ENCODE assay signal across 38 mouse cellular contexts in genomic region chr4:133527788-133528187, GRCm38 (mm10). TPM values are rescaled to one million over a fixed set of nuclear protein-coding genes. Genes with fewer than 3 reads are reported as not detected.
DNase-seq lines count a peak whose midpoint lies in the region; ATAC-seq lines count a peak whose summit lies in the region.
"Had no signal": no experiment of that assay in that cellular context is flagged by ENCODE, and none has a peak within 500 bp of the region (broad histone marks: within the 10 kb centered on the region; RNA-seq: fewer than 3 reads in every experiment).

No protein-coding gene starts in this region.

- WGBS in heart, embryonic 12.5 days = 64% methylated on average over 16 of the region's 16 CpGs
- WGBS in midbrain, embryonic 10.5 days = 74% methylated on average over 16 of the region's 16 CpGs
- WGBS in midbrain, embryonic 14.5 days = 77% methylated on average over 16 of the region's 16 CpGs
- 64% methylated on average over 16 of the region's 16 CpGs for WGBS in intestine, embryonic 15.5 days
- 62% methylated on average over 16 of the region's 16 CpGs for WGBS in stomach, embryonic 16.5 days

- 0 out of 2 replicates have a peak, but pooled peaks cover 5% of the 10 kb centered on the region for H3K4me1 ChIP-seq in heart, embryonic 12.5 days (replicated peaks)
- 0 out of 2 replicates have a peak, but pooled peaks cover 2% of the 10 kb centered on the region for H3K4me1 ChIP-seq in midbrain, embryonic 10.5 days
- no peaks in the 10 kb centered on the region for H3K4me1 ChIP-seq in midbrain, embryonic 14.5 days (ENCODE audit: control insufficient read depth, insufficient read depth, low read length)
- H3K4me1 ChIP-seq in intestine, embryonic 15.5 days (replicated peaks) = 0 out of 2 replicates have a peak, but pooled peaks cover 7% of the 10 kb centered on the region
- H3K4me1 ChIP-seq in stomach, embryonic 16.5 days (ENCODE audit: control insufficient read depth, insufficient read depth, low read length) = peaks cover 4% of the 10 kb centered on the region; the same call in 1 of the 2 replicates
- H3K4me1 ChIP-seq: embryonic facial prominence, embryonic 10.5 days; embryonic facial prominence, embryonic 13.5 days; forebrain, embryonic 13.5 days; heart, embryonic 15.5 days; hindbrain, embryonic 12.5 days; hindbrain, embryonic 15.5 days had no signal

- H3K27ac ChIP-seq in heart, embryonic 12.5 days (ENCODE audit: poor library complexity, severe bottlenecking) = no peak overlapping the region
- H3K27ac ChIP-seq in midbrain, embryonic 10.5 days (replicated peaks) = 0 out of 2 replicates have a peak overlapping the region, but pooled peaks have one; percentile 1
- no peak overlapping the region for H3K27ac ChIP-seq in midbrain, embryonic 14.5 days (replicated peaks; ENCODE audit: low read depth, low read length)
- 0 out of 2 replicates have a peak overlapping the region, but pooled peaks have one; percentile 17 for H3K27ac ChIP-seq in intestine, embryonic 15.5 days
- no peak overlapping the region for H3K27ac ChIP-seq in stomach, embryonic 16.5 days (ENCODE audit: low read length)
- H3K27ac ChIP-seq: embryonic facial prominence, embryonic 10.5 days; embryonic facial prominence, embryonic 13.5 days; forebrain, embryonic 13.5 days; gastrocnemius, adult 2 months; heart, embryonic 15.5 days; hindbrain, embryonic 12.5 days; hindbrain, embryonic 15.5 days had no signal

- H3K36me3 ChIP-seq in heart, embryonic 12.5 days = peaks cover 49% of the 10 kb centered on the region
- H3K36me3 ChIP-seq in midbrain, embryonic 10.5 days = peaks cover 63% of the 10 kb centered on the region
- H3K36me3 ChIP-seq in midbrain, embryonic 14.5 days (ENCODE audit: control insufficient read depth, insufficient read depth, low read length) = peaks cover 45% of the 10 kb centered on the region
- H3K36me3 ChIP-seq in intestine, embryonic 15.5 days = peaks cover 22% of the 10 kb centered on the region
- H3K36me3 ChIP-seq in stomach, embryonic 16.5 days (ENCODE audit: control insufficient read depth, insufficient read depth, low read length) = peaks cover 13% of the 10 kb centered on the region

- intact Hi-C loops in heart, postnatal 36 days (cut with DNase I) = no loop called here

- H3K27me3 ChIP-seq in heart, embryonic 12.5 days (replicated peaks) = no peaks in the 10 kb centered on the region
- H3K27me3 ChIP-seq in midbrain, embryonic 10.5 days (ENCODE audit: low read depth, poor library complexity, severe bottlenecking) = no peaks in the 10 kb centered on the region
- no peaks in the 10 kb centered on the region for H3K27me3 ChIP-seq in midbrain, embryonic 14.5 days (ENCODE audit: control insufficient read depth, insufficient read depth, low read length)
- H3K27me3 ChIP-seq in intestine, embryonic 15.5 days (replicated peaks) = no peaks in the 10 kb centered on the region
- H3K27me3 ChIP-seq in stomach, embryonic 16.5 days (ENCODE audit: control insufficient read depth, insufficient read depth, low read length) = no peaks in the 10 kb centered on the region
- H3K27me3 ChIP-seq: CH12.LX; embryonic facial prominence, embryonic 13.5 days; forebrain, embryonic 13.5 days; heart, embryonic 15.5 days; hindbrain, embryonic 12.5 days; hindbrain, embryonic 15.5 days had no signal

- DNase-seq in heart, postnatal 36 days = no peak
- no peak for DNase-seq in midbrain, embryonic 10.5 days (ENCODE audit: low spot score)
- DNase-seq in midbrain, embryonic 14.5 days = no peak
- DNase-seq in testis, postnatal 10 days (ENCODE audit: low spot score) = no peak
- no peak for DNase-seq in left cerebral cortex, adult 18-20 months (ENCODE audit: low spot score in 2 of 2)
- DNase-seq: adrenal gland, adult 8-10 months; adrenal gland, postnatal 25 days; B cell, adult 2 months; cerebellum, adult 11-12 months; cerebellum, adult 8-10 months; cerebellum, postnatal 10 days; cerebellum, postnatal 36 days; embryo, embryonic 11 days; gastrocnemius, adult 2 months; gastrocnemius, postnatal 14 days; heart, adult 11 months; heart, postnatal 10 days; heart, postnatal 4 days had no signal

- no peak overlapping the region for H3K4me3 ChIP-seq in heart, embryonic 12.5 days
- H3K4me3 ChIP-seq in midbrain, embryonic 10.5 days = no peak overlapping the region
- no peak overlapping the region for H3K4me3 ChIP-seq in midbrain, embryonic 14.5 days (replicated peaks; ENCODE audit: low read depth, low read length)
- no peak overlapping the region; the same call in 1 of the 2 replicates for H3K4me3 ChIP-seq in intestine, embryonic 15.5 days (replicated peaks)
- H3K4me3 ChIP-seq in stomach, embryonic 16.5 days (replicated peaks; ENCODE audit: low read length) = no peak overlapping the region
- H3K4me3 ChIP-seq: embryonic facial prominence, embryonic 10.5 days; embryonic facial prominence, embryonic 13.5 days; erythroblast, embryonic 14.5 days; forebrain, embryonic 13.5 days; gastrocnemius, adult 2 months; heart, embryonic 15.5 days; hindbrain, embryonic 12.5 days; hindbrain, embryonic 15.5 days had no signal

- H3K4me2 ChIP-seq in heart, embryonic 12.5 days = no peak overlapping the region
- no peak overlapping the region for H3K4me2 ChIP-seq in midbrain, embryonic 14.5 days (ENCODE audit: low read length)
- peak overlapping the region; percentile 40 for H3K4me2 ChIP-seq in intestine, embryonic 15.5 days (replicated peaks)
- no peak overlapping the region for H3K4me2 ChIP-seq in stomach, embryonic 16.5 days (ENCODE audit: low read depth, low read length)
- H3K4me2 ChIP-seq: embryonic facial prominence, embryonic 13.5 days; forebrain, embryonic 13.5 days; heart, embryonic 11.5 days; heart, embryonic 15.5 days; hindbrain, embryonic 12.5 days; hindbrain, embryonic 15.5 days had no signal

- 0 out of 2 replicates have a peak overlapping the region, but pooled peaks have one; percentile 5 for H3K9ac ChIP-seq in heart, embryonic 12.5 days
- no peak overlapping the region for H3K9ac ChIP-seq in midbrain, embryonic 14.5 days (replicated peaks; ENCODE audit: low read length)
- no peak overlapping the region for H3K9ac ChIP-seq in intestine, embryonic 15.5 days
- H3K9ac ChIP-seq in stomach, embryonic 16.5 days (ENCODE audit: low read length) = no peak overlapping the region
- H3K9ac ChIP-seq: embryonic facial prominence, embryonic 13.5 days; forebrain, embryonic 13.5 days; heart, embryonic 15.5 days; hindbrain, embryonic 12.5 days; hindbrain, embryonic 15.5 days had no signal

- no peaks in the 10 kb centered on the region; the same call in 1 of the 2 replicates for H3K9me3 ChIP-seq in heart, embryonic 12.5 days (replicated peaks)
- no peaks in the 10 kb centered on the region for H3K9me3 ChIP-seq in midbrain, embryonic 10.5 days (replicated peaks)
- H3K9me3 ChIP-seq in midbrain, embryonic 14.5 days (ENCODE audit: control insufficient read depth, low read length) = no peaks in the 10 kb centered on the region
- H3K9me3 ChIP-seq in intestine, embryonic 15.5 days = no peaks in the 10 kb centered on the region
- no peaks in the 10 kb centered on the region for H3K9me3 ChIP-seq in stomach, embryonic 16.5 days (replicated peaks; ENCODE audit: control insufficient read depth, low read length)
- H3K9me3 ChIP-seq: embryonic facial prominence, embryonic 13.5 days; forebrain, embryonic 13.5 days; heart, embryonic 15.5 days; hindbrain, embryonic 12.5 days; hindbrain, embryonic 15.5 days had no signal

- ATAC-seq in heart, embryonic 12.5 days (ENCODE audit: insufficient number of reproducible peaks, low FRiP score) = no peak
- no peak for ATAC-seq in midbrain, embryonic 14.5 days (ENCODE audit: low FRiP score, low TSS enrichment)
- peak; percentile 81 for ATAC-seq in intestine, embryonic 15.5 days
- peak; percentile 33; the same call in 1 of the 2 replicates for ATAC-seq in stomach, embryonic 16.5 days (ENCODE audit: insufficient read depth, low FRiP score)
- ATAC-seq: activated CD4-positive, CD25-positive, alpha-beta regulatory T cell, adult 4 months; forebrain, embryonic 13.5 days; forebrain, embryonic 16.5 days had no signal

RNA-seq across cellular contexts. Expression of gene Kdf1, which starts 9.0 kb away (rescaled TPM):
- 0.42 and 0.78 TPM in 2 replicates for polyA plus RNA-seq in heart, embryonic 12.5 days (2016; fragmentation: Nextera tagmentation; extraction: Ambion mirVana)
- not detected for total RNA-seq in heart, postnatal 36 days (2021)
- 0.87 and 1.3 TPM in 2 replicates for polyA plus RNA-seq in midbrain, embryonic 10.5 days (2016; fragmentation: Nextera tagmentation; extraction: Ambion mirVana)
- 0.19 and 0.37 TPM in 2 replicates for polyA plus RNA-seq in midbrain, embryonic 14.5 days (2014; fragmentation: Nextera tagmentation; extraction: Ambion mirVana)
- polyA plus RNA-seq in intestine, embryonic 15.5 days (2015; fragmentation: Nextera tagmentation; extraction: Ambion mirVana) = 40.5 and 45.1 TPM in 2 replicates
- 33.7 and 39.0 TPM in 2 replicates for polyA plus RNA-seq in stomach, embryonic 16.5 days (2015; fragmentation: Nextera tagmentation; extraction: Ambion mirVana)
- under 1 TPM; 0.42 to 0.54 TPM for total RNA-seq in left cerebral cortex, adult 18-20 months (2021)
- total RNA-seq: CH12.LX; gastrocnemius, adult 2 months; gastrocnemius, postnatal 14 days; gastrocnemius, postnatal 4 days; heart, adult 8-10 months; heart, postnatal 10 days; heart, postnatal 4 days had no signal
- polyA plus RNA-seq: activated CD4-positive, CD25-positive, alpha-beta regulatory T cell, adult 4 months; erythroblast, embryonic 14.5 days had no signal

RNA-seq across cellular contexts. Expression of gene Nudc, which starts 18.0 kb away (rescaled TPM):
- 261 and 273 TPM in 2 replicates for polyA plus RNA-seq in heart, embryonic 12.5 days (2016; fragmentation: Nextera tagmentation; extraction: Ambion mirVana)
- 10 to 100 TPM; 68.6 to 76.2 TPM for total RNA-seq in heart, postnatal 36 days (2021)
- polyA plus RNA-seq in midbrain, embryonic 10.5 days (2016; fragmentation: Nextera tagmentation; extraction: Ambion mirVana) = 450 and 503 TPM in 2 replicates
- polyA plus RNA-seq in midbrain, embryonic 14.5 days (2014; fragmentation: Nextera tagmentation; extraction: Ambion mirVana) = 162 and 163 TPM in 2 replicates
- 280 and 288 TPM in 2 replicates for polyA plus RNA-seq in intestine, embryonic 15.5 days (2015; fragmentation: Nextera tagmentation; extraction: Ambion mirVana)
- polyA plus RNA-seq in stomach, embryonic 16.5 days (2015; fragmentation: Nextera tagmentation; extraction: Ambion mirVana) = 194 and 218 TPM in 2 replicates
- total RNA-seq in left cerebral cortex, adult 18-20 months (2021) = 100 to 1,000 TPM; 148 to 156 TPM

RNA-seq across cellular contexts. Expression of gene Nr0b2, which starts 25.4 kb away (rescaled TPM):
- polyA plus RNA-seq in heart, embryonic 12.5 days (2016; fragmentation: Nextera tagmentation; extraction: Ambion mirVana) = 9.9 and 10.5 TPM in 2 replicates
- 10 to 100 TPM; 14.2 to 15.3 TPM for total RNA-seq in heart, postnatal 36 days (2021)
- 0.17 TPM in 1 of 2 replicates, not detected in the other for polyA plus RNA-seq in midbrain, embryonic 10.5 days (2016; fragmentation: Nextera tagmentation; extraction: Ambion mirVana)
- polyA plus RNA-seq in midbrain, embryonic 14.5 days (2014; fragmentation: Nextera tagmentation; extraction: Ambion mirVana) = not detected in 2 replicates
- 7.5 and 8.1 TPM in 2 replicates for polyA plus RNA-seq in intestine, embryonic 15.5 days (2015; fragmentation: Nextera tagmentation; extraction: Ambion mirVana)
- polyA plus RNA-seq in stomach, embryonic 16.5 days (2015; fragmentation: Nextera tagmentation; extraction: Ambion mirVana) = 6.6 and 7.2 TPM in 2 replicates
- total RNA-seq in left cerebral cortex, adult 18-20 months (2021) = not detected
- total RNA-seq: CH12.LX; gastrocnemius, adult 2 months; gastrocnemius, postnatal 14 days; gastrocnemius, postnatal 4 days; MEL had no signal
- polyA plus RNA-seq: activated CD4-positive, CD25-positive, alpha-beta regulatory T cell, adult 4 months; brain, embryonic 14.5 days; cortical plate, adult 2 months; embryonic facial prominence, embryonic 13.5 days; erythroblast, embryonic 14.5 days; forebrain, embryonic 13.5 days; forebrain, embryonic 16.5 days; frontal cortex, adult 2 months; hindbrain, embryonic 12.5 days; hindbrain, embryonic 15.5 days had no signal

RNA-seq across cellular contexts. Expression of gene Trnp1, which starts 29.4 kb away (rescaled TPM):
- 1.2 TPM in 2 replicates for polyA plus RNA-seq in heart, embryonic 12.5 days (2016; fragmentation: Nextera tagmentation; extraction: Ambion mirVana)
- total RNA-seq in heart, postnatal 36 days (2021) = 1 to 10 TPM; 1.7 to 2.0 TPM
- polyA plus RNA-seq in midbrain, embryonic 10.5 days (2016; fragmentation: Nextera tagmentation; extraction: Ambion mirVana) = 0.68 and 1.0 TPM in 2 replicates
- polyA plus RNA-seq in midbrain, embryonic 14.5 days (2014; fragmentation: Nextera tagmentation; extraction: Ambion mirVana) = 5.5 and 7.8 TPM in 2 replicates
- polyA plus RNA-seq in intestine, embryonic 15.5 days (2015; fragmentation: Nextera tagmentation; extraction: Ambion mirVana) = 1.6 and 1.7 TPM in 2 replicates
- 0.50 and 0.75 TPM in 2 replicates for polyA plus RNA-seq in stomach, embryonic 16.5 days (2015; fragmentation: Nextera tagmentation; extraction: Ambion mirVana)
- total RNA-seq in left cerebral cortex, adult 18-20 months (2021) = 100 to 1,000 TPM; 164 to 182 TPM
- total RNA-seq: CH12.LX had no signal
- polyA plus RNA-seq: activated CD4-positive, CD25-positive, alpha-beta regulatory T cell, adult 4 months; erythroblast, embryonic 14.5 days had no signal

RNA-seq across cellular contexts. Expression of gene Gpatch3, which starts 46.8 kb away (rescaled TPM):
- polyA plus RNA-seq in heart, embryonic 12.5 days (2016; fragmentation: Nextera tagmentation; extraction: Ambion mirVana) = 6.0 and 6.9 TPM in 2 replicates
- 1 to 10 TPM; 3.3 to 5.5 TPM for total RNA-seq in heart, postnatal 36 days (2021)
- polyA plus RNA-seq in midbrain, embryonic 10.5 days (2016; fragmentation: Nextera tagmentation; extraction: Ambion mirVana) = 8.9 and 10.9 TPM in 2 replicates
- 6.4 and 7.3 TPM in 2 replicates for polyA plus RNA-seq in midbrain, embryonic 14.5 days (2014; fragmentation: Nextera tagmentation; extraction: Ambion mirVana)
- polyA plus RNA-seq in intestine, embryonic 15.5 days (2015; fragmentation: Nextera tagmentation; extraction: Ambion mirVana) = 6.7 and 7.1 TPM in 2 replicates
- 3.9 and 4.2 TPM in 2 replicates for polyA plus RNA-seq in stomach, embryonic 16.5 days (2015; fragmentation: Nextera tagmentation; extraction: Ambion mirVana)
- 1 to 10 TPM; 8.3 to 10.0 TPM for total RNA-seq in left cerebral cortex, adult 18-20 months (2021)

Comparison
In these comparisons a context has a peak if more than half of its experiments do, and no peak if none do; other contexts are left out.
1. H3K27ac ChIP-seq: peak in midbrain, embryonic 10.5 days (single experiment) and intestine, embryonic 15.5 days (single experiment); none in heart, embryonic 12.5 days (single experiment), midbrain, embryonic 14.5 days (single experiment) and stomach, embryonic 16.5 days (single experiment).
2. ATAC-seq: peak in intestine, embryonic 15.5 days (single experiment) and stomach, embryonic 16.5 days (single experiment); none in heart, embryonic 12.5 days (single experiment) and midbrain, embryonic 14.5 days (single experiment).
3. RNA of gene Kdf1, which starts 9.0 kb away (polyA plus RNA-seq): 40.5 to 45.1 TPM in intestine, embryonic 15.5 days and 33.7 to 39.0 TPM in stomach, embryonic 16.5 days; 0.87 to 1.3 TPM in midbrain, embryonic 10.5 days, 0.42 to 0.78 TPM in heart, embryonic 12.5 days and 0.19 to 0.37 TPM in midbrain, embryonic 14.5 days; every median in the first group is over 10 times any median in the second.